Comparison of ENCODE assay signal across 10 mouse cellular contexts in the genomic region with DNA sequence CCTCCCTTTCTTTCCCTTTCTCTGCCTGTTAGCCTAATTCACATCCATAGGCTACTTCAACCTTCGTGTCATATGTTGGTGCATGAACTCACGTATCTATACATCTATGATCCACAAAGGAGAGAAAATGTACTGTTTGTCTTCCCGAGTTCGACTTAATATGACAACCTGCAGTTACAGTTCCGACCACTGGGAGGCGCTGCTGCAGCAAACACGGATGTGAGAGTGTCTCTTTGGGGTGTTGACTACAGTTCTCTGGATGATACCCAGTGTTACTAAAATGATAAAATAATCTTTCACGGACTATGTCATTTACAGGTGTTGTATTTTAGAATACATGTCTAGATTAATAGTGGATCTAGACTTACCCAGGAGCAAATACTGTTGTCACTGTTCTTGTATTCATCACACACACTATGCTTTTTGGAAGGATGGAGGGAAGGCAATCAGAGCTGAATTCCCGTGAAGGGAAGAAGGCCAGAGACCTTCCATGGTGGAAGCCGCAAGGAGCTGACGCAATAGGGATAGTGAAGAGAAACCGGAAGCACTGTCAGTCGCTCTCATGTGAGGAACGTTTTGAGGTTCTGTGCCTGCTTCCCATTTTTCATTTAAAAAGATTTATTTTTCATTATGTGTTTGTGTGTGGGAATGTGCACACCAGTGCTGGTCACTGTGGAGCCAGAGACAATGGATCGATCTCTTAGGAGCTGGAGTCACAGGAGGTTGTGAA.
DNase-seq lines count a peak whose midpoint lies in the region; ATAC-seq and TF ChIP-seq lines count a peak whose summit lies in the region.
"Had no signal": no experiment of that assay in that cellular context is flagged by ENCODE, and none has a peak within 500 bp of the region (broad histone marks: within the 10 kb centered on the region; RNA-seq: fewer than 3 reads in every experiment).

No protein-coding gene starts in this region.

- H3K4me2 ChIP-seq in liver, embryonic 14.5 days (ENCODE audit: low read depth) = no peak overlapping the region
- H3K4me2 ChIP-seq: heart, embryonic 13.5 days; liver, embryonic 13.5 days had no signal

- H3K4me3 ChIP-seq in liver, embryonic 14.5 days (ENCODE audit: insufficient read depth in 1 of 2, low read depth in 2 of 2, low read length in 2 of 2) = no peak overlapping the region
- H3K4me3 ChIP-seq: heart, embryonic 13.5 days; liver, embryonic 13.5 days had no signal

- H3K4me1 ChIP-seq in liver, embryonic 14.5 days (replicated peaks; ENCODE audit: control insufficient read depth in 2 of 2, insufficient read depth in 2 of 2, low read length in 1 of 2) = no peaks in the 10 kb centered on the region
- H3K4me1 ChIP-seq: liver, embryonic 13.5 days had no signal

- no peaks in the 10 kb centered on the region for H3K9me3 ChIP-seq in liver, embryonic 14.5 days (ENCODE audit: control insufficient read depth, low read length)
- H3K9me3 ChIP-seq: heart, embryonic 13.5 days; liver, embryonic 13.5 days had no signal

- DNase-seq in cerebellum, adult 8-10 months = peak; percentile 19
- no peak for DNase-seq in cerebellum, adult 11-12 months
- DNase-seq in left cerebral cortex, postnatal 4 days = peak; percentile 28
- no peak for DNase-seq in left cerebral cortex, adult 11 months (ENCODE audit: low spot score)
- peak; percentile 21 to 51 for DNase-seq in adrenal gland, postnatal 36 days
- no peak for DNase-seq in liver, embryonic 14.5 days (ENCODE audit: low read depth in 3 of 3, low spot score in 3 of 3)
- DNase-seq in left cerebral cortex, adult 8-10 months (ENCODE audit: low spot score in 2 of 2) = no peak
- DNase-seq: liver, embryonic 13.5 days had no signal

- TF ChIP-seq CTCF in liver, embryonic 14.5 days (IDR thresholded peaks at IDR 0.05; ENCODE audit: low read depth) = peak; percentile 84

- H3K9ac ChIP-seq in liver, embryonic 14.5 days (replicated peaks) = no peak overlapping the region
- H3K9ac ChIP-seq: heart, embryonic 13.5 days; liver, embryonic 13.5 days had no signal

- no peak for ATAC-seq in liver, embryonic 14.5 days (ENCODE audit: insufficient read depth)
- ATAC-seq in erythroblast, adult 5-6 weeks (replicated peaks; ENCODE audit: low FRiP score, poor library complexity, severe bottlenecking) = no peak

- no peaks in the 10 kb centered on the region for H3K27me3 ChIP-seq in liver, embryonic 14.5 days (ENCODE audit: control insufficient read depth, insufficient read depth, low read length)
- H3K27me3 ChIP-seq: heart, embryonic 13.5 days; liver, embryonic 13.5 days had no signal

- no peak overlapping the region for H3K27ac ChIP-seq in liver, embryonic 14.5 days
- H3K27ac ChIP-seq: heart, embryonic 13.5 days; liver, embryonic 13.5 days had no signal

- no peak for TF ChIP-seq EP300 in liver, embryonic 14.5 days (IDR thresholded peaks at IDR 0.05; ENCODE audit: low read depth)

- intact Hi-C loops in left cerebral cortex, postnatal 4 days (cut with DNase I) = no loop called here

- 46% methylated on average over 15 of the region's 15 CpGs for WGBS in liver, embryonic 14.5 days (ENCODE audit: insufficient replicate concordance)

- no peaks in the 10 kb centered on the region for H3K36me3 ChIP-seq in liver, embryonic 14.5 days (replicated peaks; ENCODE audit: control insufficient read depth, insufficient read depth, low read depth)
- H3K36me3 ChIP-seq: heart, embryonic 13.5 days; liver, embryonic 13.5 days had no signal

Comparison
In these comparisons a context has a peak if more than half of its experiments do, and no peak if none do; other contexts are left out.
1. DNase-seq: peak in cerebellum, adult 8-10 months (single experiment), left cerebral cortex, postnatal 4 days (single experiment) and adrenal gland, postnatal 36 days (2 of 2); none in cerebellum, adult 11-12 months (single experiment), left cerebral cortex, adult 11 months (single experiment), liver, embryonic 14.5 days (0 of 3) and left cerebral cortex, adult 8-10 months (0 of 2).